Mouse (Mus musculus) cortical plate, adult 2 months (tissue): ENCODE data around the gene Smarcal1.

Source experiments
- CTCF ChIP-seq: fragments of 200-500 bp; IDR thresholded peaks from 2 replicates; pipeline ENCODE4 v1.5.1; 2011; ENCODE audit warnings: mild to moderate bottlenecking, control low read depth, low read length; ENCODE audit not compliant: insufficient read depth; ENCODE audit errors: extremely low read depth
- POLR2A ChIP-seq: fragments of 200-500 bp; IDR thresholded peaks from 2 replicates; pipeline ENCODE4 v1.6.1; 2011; ENCODE audit warnings: mild to moderate bottlenecking, low read length, control low read depth; ENCODE audit not compliant: insufficient read depth; ENCODE audit errors: extremely low read depth

- TF ChIP-seq CTCF: no peak
- TF ChIP-seq POLR2A: no peak
Measured at GRCm38 (mm10) chr1:72583906-72584305, 855 bp downstream of the Smarcal1 start.
